Mouse (Mus musculus) gastrocnemius, postnatal 36 days (tissue): ENCODE results near the gene Sema3g. TPM values are rescaled to one million over a fixed set of nuclear protein-coding genes. Genes with fewer than 3 reads are reported as not detected.

ENCODE experiments used
- DNase-seq, 2 experiments: peaks; one replicate each; pipeline ENCODE4 v3.0.0; 2022
- intact Hi-C: fragments of 180-260 bp; cut with DNase I; formaldehyde crosslinking; loops from one replicate; pipeline ENCODE4 v1.15.1; 2025
- total RNA-seq, 2 experiments: library from RNA; stranded (reverse); gene quantifications; 2 replicates each; pipeline ENCODE4 v1.2.3; 2021

The Sema3g gene
- total RNA-seq, 2 experiments from 2014 or later = 6.0 to 8.1 TPM

DNA sequence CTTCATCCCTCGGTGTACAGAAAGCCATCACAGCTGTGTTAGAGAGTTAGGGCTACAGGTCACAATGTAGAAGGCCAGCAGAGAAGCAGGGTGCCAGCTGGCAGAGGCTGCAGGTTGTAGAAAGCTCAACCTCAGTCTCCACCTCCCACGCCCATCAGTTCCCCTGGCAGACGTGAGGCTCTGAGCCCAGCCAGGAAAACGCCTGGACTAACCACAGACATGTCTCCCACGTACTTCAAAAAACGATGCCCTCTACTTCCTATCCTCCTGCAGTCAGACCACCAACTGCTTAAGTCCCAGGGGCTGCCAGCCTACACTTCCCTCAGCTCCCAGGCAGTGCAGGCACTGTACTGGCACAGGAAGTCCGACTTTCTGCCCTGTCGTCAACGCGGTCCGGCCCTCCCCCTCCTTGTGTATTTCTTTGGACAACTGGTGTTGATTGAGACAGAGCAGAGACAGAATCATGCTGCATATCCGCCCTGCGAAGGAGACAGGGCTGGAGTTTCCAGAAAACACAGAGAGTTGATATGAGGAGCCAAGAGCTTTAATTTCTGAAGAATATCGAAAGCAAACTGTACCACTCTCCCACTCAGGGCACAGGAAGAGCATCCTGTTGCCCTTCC, 22.7 kb upstream of the Sema3g start:
- intact Hi-C loops = no loop called here

DNA sequence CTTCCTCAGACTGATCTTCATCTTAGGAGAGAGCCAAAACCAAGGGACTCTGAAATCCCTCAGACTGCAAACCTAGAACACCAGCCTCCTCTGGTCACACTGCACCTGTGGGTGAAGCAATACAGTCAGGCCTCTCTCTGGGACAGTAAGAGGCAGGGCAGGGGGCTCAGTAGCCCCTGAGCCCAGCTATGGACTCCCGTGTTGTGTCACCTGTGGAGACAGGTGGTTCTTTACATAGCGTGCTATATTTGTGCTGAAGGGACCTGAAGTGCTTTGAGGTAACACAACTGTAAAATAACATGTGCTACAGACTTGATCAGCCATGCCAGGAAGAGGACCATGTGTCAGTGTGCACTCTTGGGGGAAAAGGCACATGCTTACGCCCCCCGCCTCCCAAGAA, 22.1 kb upstream of the Sema3g start:
- intact Hi-C loops = no loop called here
- no peak for DNase-seq

More for the DNA sequence above, 22.7 kb upstream of the Sema3g start:
- peak; percentile 75 to 85 for DNase-seq

DNA sequence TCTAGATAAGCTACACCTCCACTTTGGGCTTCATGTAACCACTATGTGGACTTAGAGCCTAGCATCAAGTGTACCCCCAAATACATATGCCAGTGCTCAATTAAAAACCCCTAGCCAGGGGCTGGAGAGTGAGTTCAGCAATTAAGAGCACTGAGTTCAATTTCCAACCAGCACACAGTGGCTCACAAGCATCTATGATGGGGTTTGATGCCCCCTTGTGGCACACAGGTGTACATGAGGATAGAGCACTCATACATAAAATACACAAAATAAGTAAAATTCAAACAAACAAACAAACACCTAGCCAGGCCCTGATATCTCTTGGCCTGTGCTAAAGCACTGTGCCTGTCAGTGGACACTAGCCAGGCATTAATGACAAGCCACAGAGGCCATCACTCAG, 21.7 kb upstream of the Sema3g start:
- intact Hi-C loops = no loop called here
- no peak for DNase-seq

DNA sequence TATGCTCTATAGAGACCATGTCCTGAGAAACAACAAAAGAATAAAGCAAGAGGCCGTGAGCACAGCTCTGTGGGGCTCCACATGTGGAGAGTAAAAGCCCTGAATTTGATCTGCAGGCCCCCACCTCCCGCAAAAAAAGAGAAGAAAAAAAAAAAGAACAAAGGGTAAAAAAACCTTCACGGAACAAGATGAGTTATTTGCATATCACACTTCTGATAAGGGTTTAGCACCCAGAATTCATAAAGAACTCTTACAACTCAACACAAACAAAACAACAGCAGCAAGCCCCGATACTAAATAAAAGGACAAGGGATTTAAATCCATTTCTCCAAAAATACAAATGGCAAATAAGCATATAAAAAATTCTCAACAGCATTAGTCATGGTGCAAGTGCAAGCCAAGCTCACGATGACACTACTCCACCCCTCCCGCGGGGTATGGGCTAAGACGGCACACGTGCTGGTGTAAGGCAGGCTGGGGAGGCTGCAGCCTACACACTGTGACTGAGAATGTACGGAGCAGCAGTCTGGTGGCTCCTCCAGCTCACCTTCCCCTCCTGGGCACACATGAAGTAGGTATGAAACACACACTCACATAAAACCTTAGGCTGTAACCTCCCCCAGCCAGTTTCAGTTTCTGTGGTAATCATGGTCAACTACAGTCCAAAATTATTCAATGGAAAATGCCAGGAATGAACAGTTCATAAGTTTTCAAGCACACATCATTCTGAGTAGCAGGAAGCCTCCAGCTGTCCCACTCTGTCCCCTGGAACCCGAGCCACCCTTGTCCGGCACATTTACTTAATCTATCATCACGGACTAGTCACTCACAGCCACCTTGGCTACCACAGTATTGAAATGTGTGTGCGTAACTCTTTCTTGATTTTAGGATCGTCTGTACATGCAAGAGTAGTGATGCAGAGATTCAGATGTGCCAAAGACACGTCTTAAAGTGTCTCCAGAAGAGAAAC, 19.8 kb upstream of the Sema3g start:
- intact Hi-C loops = no loop called here
- peak in 1 of 2 experiments; percentile 44 for DNase-seq

- intact Hi-C loops = no loop called here
- no peak for DNase-seq
Measured at GRCm38 (mm10) chr14:31199599-31199998, 18.1 kb upstream of the Sema3g start.

DNA sequence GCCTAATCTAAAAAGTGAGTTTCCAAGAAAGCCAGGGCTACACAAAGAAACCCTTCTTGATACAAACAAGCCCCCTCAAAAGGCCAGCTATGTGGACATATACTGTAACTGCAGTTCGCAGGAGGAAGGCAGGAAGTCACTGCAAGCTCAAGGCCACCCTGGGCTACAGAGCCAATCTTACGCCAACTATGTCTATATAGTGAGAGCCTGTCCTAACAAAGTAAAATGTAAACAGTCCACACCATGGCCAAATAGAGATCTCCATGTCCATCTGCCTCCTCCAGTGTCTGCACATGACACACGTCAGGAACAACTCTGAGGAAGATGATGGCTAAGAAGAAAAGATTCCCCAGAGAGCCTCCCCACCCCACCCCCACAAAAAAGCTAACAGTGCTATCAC, 17.6 kb upstream of the Sema3g start:
- no peak for DNase-seq
- intact Hi-C loops = no loop called here

- intact Hi-C loops = no loop called here
- DNase-seq = no peak
Measured at GRCm38 (mm10) chr14:31204844-31205243, 12.8 kb upstream of the Sema3g start.

GRCm38 (mm10) chr14:31205244-31205561, 12.5 kb upstream of the Sema3g start:
- no peak for DNase-seq
- intact Hi-C loops = no loop called here

GRCm38 (mm10) chr14:31205562-31206467, 11.8 kb upstream of the Sema3g start:
- DNase-seq = peak; percentile 35 to 50

DNA sequence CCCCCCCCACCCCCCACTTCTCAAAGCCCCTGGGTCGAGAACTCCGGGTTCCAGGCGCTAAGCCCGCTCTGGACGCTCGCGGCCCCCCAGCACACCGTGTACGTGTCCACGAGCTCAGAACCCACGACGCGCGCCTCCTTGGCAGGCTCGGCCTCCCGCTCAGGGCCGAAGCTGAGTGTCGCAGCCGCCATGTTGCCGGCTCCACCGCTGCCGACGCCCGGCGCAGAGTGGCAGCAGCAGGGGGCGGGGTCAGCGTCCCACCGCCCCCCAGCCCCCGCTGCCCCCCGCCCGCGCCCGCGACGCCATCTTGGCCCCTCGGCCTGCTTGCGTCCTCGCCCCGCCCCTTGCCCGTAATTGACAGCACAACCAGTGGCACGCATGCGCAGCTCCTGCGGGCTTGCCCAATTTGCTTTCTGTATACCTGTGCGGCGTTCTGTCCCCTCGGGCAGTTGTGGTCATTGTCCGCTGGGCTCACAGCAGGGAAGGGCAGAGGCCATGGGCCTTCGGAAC, 11.1 kb upstream of the Sema3g start:
- intact Hi-C loops = no loop called here
- DNase-seq = peak; percentile 91 to 96

More at GRCm38 (mm10) chr14:31205562-31206467, 11.8 kb upstream of the Sema3g start:
- intact Hi-C loops = no loop called here

- intact Hi-C loops = no loop called here
- no peak for DNase-seq
Measured at GRCm38 (mm10) chr14:31207070-31207830, 10.4 kb upstream of the Sema3g start.

GRCm38 (mm10) chr14:31208084-31208483, 9.6 kb upstream of the Sema3g start, which contains the start of gene Tnnc1:
Gene Tnnc1, plus strand, starts transcription at chr14:31208312.
- intact Hi-C loops = no loop called here
- no peak for DNase-seq

DNA sequence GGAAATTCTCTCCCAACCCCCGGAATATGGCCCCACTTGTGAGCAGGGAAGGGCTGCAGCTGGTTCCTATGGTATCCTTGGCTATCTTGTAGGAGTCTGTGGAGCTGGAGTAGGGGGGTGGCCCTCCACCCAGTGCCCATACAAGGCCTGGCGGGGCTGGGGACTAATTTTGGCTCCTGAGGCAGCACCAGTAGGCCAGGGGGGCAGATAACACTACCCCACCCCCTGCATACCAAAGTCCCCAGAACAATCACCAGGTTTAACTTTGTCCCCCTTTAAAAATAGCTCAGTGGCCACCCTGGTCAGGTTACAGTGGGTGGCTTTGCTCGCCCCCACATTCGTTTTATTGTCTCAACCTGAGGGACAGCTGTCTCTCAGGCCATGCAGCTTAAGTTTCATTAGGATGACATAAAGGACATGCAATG, 8.5 kb upstream of the Sema3g start:
- no peak for DNase-seq
- intact Hi-C loops = no loop called here

- no peak for DNase-seq
- intact Hi-C loops = no loop called here
Measured at GRCm38 (mm10) chr14:31211854-31212253, 5.8 kb upstream of the Sema3g start.

- no peak for DNase-seq
- intact Hi-C loops = no loop called here
Measured at GRCm38 (mm10) chr14:31212499-31212898, 5.2 kb upstream of the Sema3g start.

GRCm38 (mm10) chr14:31213868-31214267, 3.8 kb upstream of the Sema3g start:
- DNase-seq = no peak
- intact Hi-C loops = no loop called here

GRCm38 (mm10) chr14:31214684-31215083, 3.0 kb upstream of the Sema3g start:
- intact Hi-C loops = loop anchor here (1.0 kb wide), 1 partner anchor 19 kb away; no protein-coding TSS in a partner anchor
- no peak for DNase-seq

- intact Hi-C loops = loop anchor here (1.0 kb wide), 1 partner anchor 18 kb away; no protein-coding TSS in a partner anchor
- peak in 1 of 2 experiments; percentile 44 for DNase-seq
Measured at GRCm38 (mm10) chr14:31215157-31216002, 2.3 kb upstream of the Sema3g start.

- DNase-seq = no peak
- intact Hi-C loops = no loop called here
Measured at GRCm38 (mm10) chr14:31216846-31217245, 814 bp upstream of the Sema3g start, which contains the start of gene Nisch. Gene Nisch, minus strand, starts transcription at chr14:31216946.
